Mouse (Mus musculus) kidney, embryonic 15.5 days (tissue): ENCODE results near the gene Fignl1. TPM values are rescaled to one million over a fixed set of nuclear protein-coding genes. Genes with fewer than 3 reads are reported as not detected.

Experiments used
- ATAC-seq: fragments of 200-750 bp; cut with Nextera tagmentation; replicated peaks from 2 replicates; pipeline ENCODE4 v1.8.0; 2017; ENCODE audit warnings: moderate TSS enrichment; ENCODE audit not compliant: low FRiP score
- H3K27ac ChIP-seq: fragments of 300-500 bp; sonication (generic); 2 replicates; pipeline ENCODE4 v1.5.1; 2015; ENCODE audit warnings: mild to moderate bottlenecking, inconsistent platforms
- H3K27me3 ChIP-seq: fragments of 300-500 bp; sonication (generic); 2 replicates; pipeline ENCODE4 v1.6.1; 2015; ENCODE audit warnings: inconsistent platforms
- H3K36me3 ChIP-seq: fragments of 300-500 bp; sonication (generic); 2 replicates; pipeline ENCODE4 v1.6.1; 2015; ENCODE audit warnings: inconsistent platforms
- H3K4me1 ChIP-seq: fragments of 300-500 bp; sonication (generic); 2 replicates; pipeline ENCODE4 v1.6.1; 2015; ENCODE audit warnings: inconsistent platforms
- H3K4me2 ChIP-seq: fragments of 300-500 bp; sonication (generic); 2 replicates; pipeline ENCODE4 v1.6.1; 2015; ENCODE audit warnings: moderate library complexity, mild to moderate bottlenecking, inconsistent platforms
- H3K4me3 ChIP-seq: fragments of 300-500 bp; sonication (generic); replicated peaks from 2 replicates; pipeline ENCODE4 v1.5.1; 2015; ENCODE audit warnings: mild to moderate bottlenecking, inconsistent platforms
- H3K9ac ChIP-seq: fragments of 300-500 bp; sonication (generic); 2 replicates; pipeline ENCODE4 v1.6.1; 2015; ENCODE audit warnings: mild to moderate bottlenecking, inconsistent platforms
- H3K9me3 ChIP-seq: fragments of 300-500 bp; sonication (generic); replicated peaks from 2 replicates; pipeline ENCODE4 v1.6.1; 2016; ENCODE audit warnings: inconsistent platforms
- WGBS: fragments of 180-500 bp; shearing (Covaris S2); methylation state at CpG from one replicate; pipeline ENCODE4 v1.1.7; 2015; ENCODE audit warnings: mixed read lengths; 5-methylcytosine and 5-hydroxymethylcytosine counted together
- polyA plus RNA-seq: library from polyadenylated mRNA; unstranded; fragments of >200 nt; fragmentation: Nextera tagmentation; extraction: Ambion mirVana; gene quantifications from 2 replicates; pipeline ENCODE4 v1.2.1, GENCODE M21; 2015

Gene Fignl1
- polyA plus RNA-seq, 1 experiment from 2014 or later: 66.0 TPM

DNA sequence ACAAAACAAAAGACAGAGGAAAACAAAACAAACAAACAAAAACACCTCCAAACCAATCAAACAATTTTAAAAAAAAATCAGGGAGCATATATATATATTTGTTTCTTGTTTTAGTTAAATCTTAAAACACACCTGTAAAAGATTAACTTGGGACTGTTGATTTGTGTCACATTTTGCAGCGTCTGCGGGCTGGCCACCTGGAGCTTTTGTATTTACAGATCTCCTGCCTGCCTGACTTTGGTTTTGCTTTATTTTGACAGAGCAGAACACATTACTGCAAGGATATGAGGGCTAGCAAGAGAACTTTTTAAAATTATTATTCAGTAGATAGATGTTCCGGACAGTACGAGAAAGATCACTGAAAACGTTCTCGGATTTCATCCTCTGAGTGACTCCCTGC, 22.8 kb upstream of the Fignl1 start:
- H3K4me2 ChIP-seq: no peak overlapping the region
- H3K27ac ChIP-seq: peak overlapping the region; percentile 88
- peaks cover 65% of the 10 kb centered on the region for H3K4me1 ChIP-seq
- WGBS: 19% methylated on average over 6 of the region's 6 CpGs
- H3K4me3 ChIP-seq: no peak overlapping the region
- ATAC-seq: no peak
- H3K9me3 ChIP-seq: no peaks in the 10 kb centered on the region
- H3K36me3 ChIP-seq: no peaks in the 10 kb centered on the region
- H3K9ac ChIP-seq: 0 out of 2 replicates have a peak overlapping the region, but pooled peaks have one; percentile 10
- H3K27me3 ChIP-seq: no peaks in the 10 kb centered on the region

- ATAC-seq: no peak
- Histone ChIP-seq H3K36me3 (no peaks in the 10 kb centered on the region), H3K4me1 (peaks cover 62% of the 10 kb centered on the region), H3K27me3 (no peaks in the 10 kb centered on the region), H3K4me2 (no peak overlapping the region), H3K4me3 (no peak overlapping the region), H3K9me3 (no peaks in the 10 kb centered on the region), H3K27ac (peak overlapping the region; percentile 90), H3K9ac (no peak overlapping the region)
- WGBS: 33% methylated on average over 12 of the region's 12 CpGs
Observed at GRCm38 (mm10) chr11:11830884-11831495, 22.2 kb upstream of the Fignl1 start.

DNA sequence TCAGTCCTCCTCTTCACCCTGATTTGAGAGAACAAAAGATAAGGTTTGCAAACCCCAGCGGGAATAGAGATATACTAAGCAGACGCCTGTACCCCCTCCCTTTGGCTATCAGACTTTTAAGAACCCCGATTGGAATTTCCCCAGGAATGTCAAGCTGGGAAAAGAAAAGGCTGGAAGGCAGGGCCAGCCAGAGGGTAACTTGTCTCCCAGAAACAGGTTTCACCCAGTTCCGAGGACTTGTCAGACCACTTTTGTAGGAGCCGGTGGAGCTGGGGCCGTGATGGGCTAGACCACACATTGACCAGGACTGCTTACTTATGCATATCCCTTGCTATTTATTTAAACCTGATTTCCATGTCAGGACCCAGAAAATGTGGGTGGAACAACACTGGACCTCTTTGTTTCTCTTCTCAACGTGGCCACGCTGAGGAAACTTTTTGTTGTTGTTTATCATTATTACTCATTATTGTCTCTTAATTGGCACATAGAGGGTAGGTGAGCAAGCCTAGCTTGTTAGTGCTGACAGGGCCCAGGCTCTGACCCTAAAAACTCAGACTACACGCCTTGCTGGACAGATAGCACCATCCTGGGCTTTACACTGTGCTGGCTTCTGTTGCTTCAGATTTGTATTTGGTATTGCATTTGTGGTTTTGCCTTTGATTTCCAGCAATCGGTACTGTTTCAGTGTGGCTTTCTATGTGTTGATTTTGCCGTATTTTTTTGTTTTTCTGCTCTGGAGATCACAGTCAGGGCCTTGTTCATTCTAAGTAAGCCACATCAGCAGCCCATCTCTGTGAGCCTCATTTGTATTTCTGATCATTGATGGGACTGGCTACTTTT, 20.6 kb upstream of the Fignl1 start:
- 32% methylated on average over 11 of the region's 11 CpGs for WGBS

DNA sequence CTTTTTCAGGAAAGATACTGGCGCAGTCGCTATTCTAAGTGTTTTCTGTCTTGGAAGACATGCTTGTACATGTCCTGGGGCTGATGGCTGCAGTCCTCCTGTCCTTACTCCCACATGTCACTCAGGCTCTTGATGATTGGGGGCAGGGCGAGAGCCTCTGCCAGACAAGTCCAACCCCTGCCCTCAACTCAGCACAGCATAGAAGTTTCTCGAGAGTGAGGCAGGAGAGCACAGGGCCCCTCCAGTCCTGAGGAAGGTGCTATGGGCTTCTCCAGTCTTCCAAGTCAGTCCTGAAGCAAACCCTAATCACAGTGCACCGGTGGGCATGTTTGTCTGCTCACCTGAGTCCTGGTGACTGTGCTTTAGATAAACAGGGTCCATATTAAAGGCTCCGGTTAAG, 20.0 kb upstream of the Fignl1 start:
- no peaks in the 10 kb centered on the region for H3K36me3 ChIP-seq
- H3K4me1 ChIP-seq: peaks cover 71% of the 10 kb centered on the region
- H3K4me2 ChIP-seq: 0 out of 2 replicates have a peak overlapping the region, but pooled peaks have one; percentile 0
- 28% methylated on average over 6 of the region's 6 CpGs for WGBS
- H3K4me3 ChIP-seq: no peak overlapping the region
- H3K27me3 ChIP-seq: no peaks in the 10 kb centered on the region
- peak overlapping the region; percentile 90 for H3K27ac ChIP-seq
- ATAC-seq: peak; percentile 62
- no peak overlapping the region for H3K9ac ChIP-seq
- H3K9me3 ChIP-seq: no peaks in the 10 kb centered on the region

More for the DNA sequence above, 20.6 kb upstream of the Fignl1 start:
- ATAC-seq: peak; percentile 74
- Histone ChIP-seq H3K4me3 (no peak overlapping the region), H3K4me1 (peaks cover 68% of the 10 kb centered on the region), H3K36me3 (no peaks in the 10 kb centered on the region), H3K27me3 (no peaks in the 10 kb centered on the region), H3K9me3 (no peaks in the 10 kb centered on the region), H3K27ac (peak overlapping the region; percentile 90), H3K9ac (no peak overlapping the region; the same call in 1 of the 2 replicates), H3K4me2 (0 out of 2 replicates have a peak overlapping the region, but pooled peaks have one; percentile 0)

DNA sequence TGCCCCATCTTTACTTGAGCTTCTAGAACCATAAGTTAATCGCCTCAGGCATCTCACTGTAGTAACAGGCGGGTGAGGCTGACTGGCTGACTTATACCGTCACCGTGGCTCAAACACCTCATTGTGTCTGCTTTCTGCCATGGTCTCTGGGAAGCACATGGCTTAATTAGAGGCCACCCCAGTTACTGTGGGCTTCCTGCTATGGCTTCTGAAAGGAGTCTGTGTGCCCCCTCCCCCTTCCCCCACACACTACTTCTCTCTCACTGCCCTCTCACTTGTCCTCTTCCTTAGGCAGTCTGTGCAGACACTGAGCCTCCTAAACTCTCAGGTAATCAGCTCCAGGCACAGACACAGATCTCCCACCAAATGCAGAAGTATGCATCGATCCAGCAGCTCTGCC, 19.5 kb upstream of the Fignl1 start:
- Histone ChIP-seq H3K27me3 (no peaks in the 10 kb centered on the region), H3K27ac (peak overlapping the region; percentile 90), H3K9ac (no peak overlapping the region), H3K4me3 (no peak overlapping the region), H3K36me3 (no peaks in the 10 kb centered on the region), H3K9me3 (no peaks in the 10 kb centered on the region), H3K4me2 (no peak overlapping the region), H3K4me1 (peaks cover 69% of the 10 kb centered on the region)
- 35% methylated on average over 5 of the region's 5 CpGs for WGBS
- peak; percentile 22; the same call in 1 of the 2 replicates for ATAC-seq

- Histone ChIP-seq H3K9me3 (no peaks in the 10 kb centered on the region), H3K27me3 (no peaks in the 10 kb centered on the region), H3K27ac (no peak overlapping the region), H3K4me2 (no peak overlapping the region), H3K4me3 (no peak overlapping the region), H3K4me1 (peaks cover 68% of the 10 kb centered on the region), H3K9ac (no peak overlapping the region), H3K36me3 (no peaks in the 10 kb centered on the region)
- ATAC-seq: no peak
Observed at GRCm38 (mm10) chr11:11826475-11826874, 17.7 kb upstream of the Fignl1 start.

- Histone ChIP-seq H3K9me3 (no peaks in the 10 kb centered on the region), H3K4me3 (no peak overlapping the region), H3K9ac (no peak overlapping the region), H3K4me1 (peaks cover 69% of the 10 kb centered on the region), H3K4me2 (no peak overlapping the region), H3K27ac (peak overlapping the region; percentile 55), H3K36me3 (no peaks in the 10 kb centered on the region), H3K27me3 (no peaks in the 10 kb centered on the region)
- 62% methylated on average over 6 of the region's 6 CpGs for WGBS
- ATAC-seq: no peak
Observed at GRCm38 (mm10) chr11:11825670-11826069, 16.9 kb upstream of the Fignl1 start.

- ATAC-seq: no peak
- Histone ChIP-seq H3K9ac (no peak overlapping the region), H3K4me3 (no peak overlapping the region), H3K27me3 (no peaks in the 10 kb centered on the region), H3K9me3 (no peaks in the 10 kb centered on the region), H3K27ac (peak overlapping the region; percentile 50; the same call in 1 of the 2 replicates), H3K36me3 (no peaks in the 10 kb centered on the region), H3K4me1 (peaks cover 68% of the 10 kb centered on the region), H3K4me2 (no peak overlapping the region)
- WGBS: 63% methylated on average over 3 of the region's 3 CpGs
Observed at GRCm38 (mm10) chr11:11824970-11825635, 16.3 kb upstream of the Fignl1 start.

DNA sequence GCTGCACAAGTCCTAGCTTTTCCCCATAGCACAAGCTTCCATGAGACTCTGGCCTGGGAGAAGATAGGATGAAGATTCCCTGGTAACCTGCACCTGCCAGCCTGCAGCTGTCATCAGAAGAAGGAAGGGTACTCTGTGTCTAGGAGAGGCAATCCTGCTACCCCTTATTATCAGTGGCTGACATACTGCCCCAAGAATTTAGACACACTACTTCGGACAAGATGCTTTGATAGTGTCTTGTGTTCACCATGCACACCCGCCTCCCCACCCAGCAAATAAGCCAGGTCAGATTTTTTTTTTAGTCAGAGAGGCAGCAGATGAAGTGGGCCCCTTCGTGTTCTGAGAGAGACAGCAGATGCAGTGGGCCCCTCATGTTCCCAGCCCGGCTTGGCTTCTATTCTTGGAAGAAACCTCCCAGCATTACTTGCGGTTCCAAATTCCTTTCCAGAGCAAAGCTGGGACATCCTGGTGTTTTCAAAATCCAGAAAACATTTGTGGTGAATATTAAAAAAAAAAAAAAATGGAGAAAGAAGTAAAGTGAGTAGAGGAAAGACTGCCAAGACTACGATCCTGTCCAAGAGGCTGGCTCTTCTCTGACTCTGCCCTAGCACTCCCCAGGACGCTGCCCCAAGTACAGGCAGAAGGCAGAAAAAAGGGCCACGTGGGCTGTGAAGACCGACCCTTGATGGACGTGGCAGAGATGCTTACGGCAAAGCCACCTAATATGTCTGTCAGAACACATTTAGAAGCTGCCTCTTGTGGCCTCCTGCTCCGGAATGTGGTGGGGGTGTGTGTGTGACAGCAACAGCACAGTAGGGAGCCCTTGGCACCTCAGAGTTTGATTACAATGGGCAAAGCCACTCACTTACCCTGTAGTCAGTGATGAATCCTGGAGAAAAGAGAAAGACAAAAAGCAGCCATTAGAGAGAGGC, 15.5 kb upstream of the Fignl1 start:
- 44% methylated on average over 12 of the region's 12 CpGs for WGBS
- H3K27ac ChIP-seq: peak overlapping the region; percentile 50
- H3K36me3 ChIP-seq: no peaks in the 10 kb centered on the region
- H3K4me2 ChIP-seq: no peak overlapping the region
- no peak for ATAC-seq
- no peak overlapping the region for H3K9ac ChIP-seq
- no peak overlapping the region for H3K4me3 ChIP-seq
- H3K4me1 ChIP-seq: peaks cover 60% of the 10 kb centered on the region
- no peaks in the 10 kb centered on the region for H3K9me3 ChIP-seq
- no peaks in the 10 kb centered on the region for H3K27me3 ChIP-seq

- 7% methylated on average over 20 of the region's 20 CpGs for WGBS
Observed at GRCm38 (mm10) chr11:11822181-11823095, 13.7 kb upstream of the Fignl1 start.

More at GRCm38 (mm10) chr11:11822181-11823095, 13.7 kb upstream of the Fignl1 start:
- Histone ChIP-seq H3K36me3 (no peaks in the 10 kb centered on the region), H3K27ac (peak overlapping the region; percentile 94), H3K9me3 (no peaks in the 10 kb centered on the region), H3K4me3 (no peak overlapping the region), H3K4me2 (peak overlapping the region; percentile 30), H3K27me3 (no peaks in the 10 kb centered on the region), H3K9ac (peak overlapping the region; percentile 21; the same call in 1 of the 2 replicates), H3K4me1 (peaks cover 46% of the 10 kb centered on the region)
- ATAC-seq: peak; percentile 63
